16 mouse cellular contexts compared by ENCODE assay signal in genomic region chr6:61767151-61767550, GRCm38 (mm10).
DNase-seq lines count a peak whose midpoint lies in the region; ATAC-seq lines count a peak whose summit lies in the region.
"Had no signal": no experiment of that assay in that cellular context is flagged by ENCODE, and none has a peak within 500 bp of the region (broad histone marks: within the 10 kb centered on the region; RNA-seq: fewer than 3 reads in every experiment).

No protein-coding gene starts in this region.

- DNase-seq in embryonic facial prominence, embryonic 14.5 days (ENCODE audit: low spot score) = peak; percentile 9
- DNase-seq in embryonic facial prominence, embryonic 10.5 days (ENCODE audit: low spot score) = no peak
- DNase-seq in left cerebral cortex, postnatal 25 days (ENCODE audit: low spot score in 2 of 2) = peak; percentile 10 to 40
- DNase-seq in left cerebral cortex, adult 8-10 months (ENCODE audit: low spot score in 2 of 2) = no peak
- peak; percentile 34 for DNase-seq in right cerebral cortex, postnatal 10 days (ENCODE audit: low spot score in 2 of 2)
- DNase-seq in right cerebral cortex, postnatal 25 days = no peak
- peak; percentile 6 for DNase-seq in right cerebral cortex, postnatal 4 days
- DNase-seq in adrenal gland, postnatal 10 days = no peak
- DNase-seq: adrenal gland, postnatal 14 days; cerebellum, adult 2 months; cerebellum, postnatal 10 days; gastrocnemius, postnatal 14 days had no signal

- no peak overlapping the region for H3K27ac ChIP-seq in embryonic facial prominence, embryonic 14.5 days (replicated peaks; ENCODE audit: low read depth, low read length)
- no peak overlapping the region for H3K27ac ChIP-seq in embryonic facial prominence, embryonic 10.5 days (replicated peaks)
- H3K27ac ChIP-seq: forebrain, embryonic 15.5 days; heart, embryonic 13.5 days; hindbrain, embryonic 13.5 days; hindbrain, postnatal 0 days had no signal

- H3K27me3 ChIP-seq in embryonic facial prominence, embryonic 14.5 days (replicated peaks; ENCODE audit: control insufficient read depth, insufficient read depth, low read length) = no peaks in the 10 kb centered on the region
- no peaks in the 10 kb centered on the region for H3K27me3 ChIP-seq in embryonic facial prominence, embryonic 10.5 days (replicated peaks; ENCODE audit: low read depth, poor library complexity, severe bottlenecking)
- H3K27me3 ChIP-seq: forebrain, embryonic 15.5 days; heart, embryonic 13.5 days; hindbrain, embryonic 13.5 days had no signal

- no peak overlapping the region for H3K4me2 ChIP-seq in embryonic facial prominence, embryonic 14.5 days (ENCODE audit: low read depth, low read length)
- H3K4me2 ChIP-seq: forebrain, embryonic 15.5 days; heart, embryonic 13.5 days; hindbrain, embryonic 13.5 days had no signal

- H3K9ac ChIP-seq in embryonic facial prominence, embryonic 14.5 days (ENCODE audit: low read depth, low read length) = no peak overlapping the region
- H3K9ac ChIP-seq: forebrain, embryonic 15.5 days; heart, embryonic 13.5 days; hindbrain, embryonic 13.5 days had no signal

- no peak overlapping the region for H3K4me3 ChIP-seq in embryonic facial prominence, embryonic 14.5 days (ENCODE audit: low read depth, low read length)
- H3K4me3 ChIP-seq in embryonic facial prominence, embryonic 10.5 days = no peak overlapping the region
- H3K4me3 ChIP-seq: forebrain, embryonic 15.5 days; heart, embryonic 13.5 days; hindbrain, embryonic 13.5 days had no signal

- no peak for ATAC-seq in embryonic facial prominence, embryonic 14.5 days (ENCODE audit: low read depth)
- ATAC-seq: forebrain, embryonic 15.5 days; hindbrain, postnatal 0 days had no signal

- intact Hi-C loops in left cerebral cortex, postnatal 25 days (cut with DNase I) = no loop called here

- H3K4me1 ChIP-seq in embryonic facial prominence, embryonic 14.5 days (ENCODE audit: control insufficient read depth, insufficient read depth, low read length) = no peaks in the 10 kb centered on the region
- no peaks in the 10 kb centered on the region for H3K4me1 ChIP-seq in embryonic facial prominence, embryonic 10.5 days
- H3K4me1 ChIP-seq: forebrain, embryonic 15.5 days had no signal

- H3K36me3 ChIP-seq in embryonic facial prominence, embryonic 14.5 days (ENCODE audit: control insufficient read depth, insufficient read depth, low read length) = no peaks in the 10 kb centered on the region
- no peaks in the 10 kb centered on the region for H3K36me3 ChIP-seq in embryonic facial prominence, embryonic 10.5 days (replicated peaks)
- H3K36me3 ChIP-seq: forebrain, embryonic 15.5 days; heart, embryonic 13.5 days; hindbrain, embryonic 13.5 days had no signal

- H3K9me3 ChIP-seq in embryonic facial prominence, embryonic 14.5 days (ENCODE audit: control insufficient read depth, low read length) = no peaks in the 10 kb centered on the region
- no peaks in the 10 kb centered on the region for H3K9me3 ChIP-seq in embryonic facial prominence, embryonic 10.5 days
- H3K9me3 ChIP-seq: forebrain, embryonic 15.5 days; heart, embryonic 13.5 days; hindbrain, embryonic 13.5 days had no signal

- WGBS in embryonic facial prominence, embryonic 14.5 days = 72% methylated on average over 8 of the region's 8 CpGs
- WGBS in embryonic facial prominence, embryonic 10.5 days = 84% methylated on average over 8 of the region's 8 CpGs

Comparison
In these comparisons a context has a peak if more than half of its experiments do, and no peak if none do; other contexts are left out.
1. DNase-seq: peak in embryonic facial prominence, embryonic 14.5 days (single experiment), left cerebral cortex, postnatal 25 days (2 of 2), right cerebral cortex, postnatal 10 days (2 of 2) and right cerebral cortex, postnatal 4 days (single experiment); none in embryonic facial prominence, embryonic 10.5 days (single experiment), left cerebral cortex, adult 8-10 months (0 of 2), right cerebral cortex, postnatal 25 days (single experiment) and adrenal gland, postnatal 10 days (single experiment).